ENCODE assay signal across 11 mouse cellular contexts in the genomic region with DNA sequence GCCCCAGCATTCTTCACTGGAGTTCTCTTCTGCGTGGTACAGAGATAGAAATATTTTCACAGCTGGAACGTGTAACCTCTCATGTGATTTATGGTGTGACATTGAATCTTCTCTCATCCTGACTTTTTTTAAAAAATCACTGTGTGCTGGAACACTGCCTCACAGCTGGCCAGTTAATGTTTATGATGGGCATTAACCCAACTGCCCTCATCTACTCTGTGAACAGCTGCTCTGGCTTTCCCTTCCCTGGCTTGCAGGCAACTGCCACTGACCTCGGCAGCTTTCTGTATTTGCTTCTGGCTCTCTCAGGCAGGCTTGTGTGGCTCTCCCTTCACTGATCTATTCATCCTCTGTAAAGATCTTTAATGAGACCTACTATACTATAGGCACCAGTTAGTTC.
DNase-seq lines count a peak whose midpoint lies in the region.
"Had no signal": no experiment of that assay in that cellular context is flagged by ENCODE, and none has a peak within 500 bp of the region (broad histone marks: within the 10 kb centered on the region; RNA-seq: fewer than 3 reads in every experiment).

No protein-coding gene starts in this region.

- H3K36me3 ChIP-seq in hindbrain, embryonic 10.5 days: no peaks in the 10 kb centered on the region
- H3K36me3 ChIP-seq: heart, embryonic 13.5 days; midbrain, embryonic 12.5 days had no signal

- H3K27me3 ChIP-seq in hindbrain, embryonic 10.5 days (ENCODE audit: insufficient read depth, poor library complexity, severe bottlenecking): no peaks in the 10 kb centered on the region
- H3K27me3 ChIP-seq: heart, embryonic 13.5 days; midbrain, embryonic 12.5 days had no signal

- no peaks in the 10 kb centered on the region for H3K4me1 ChIP-seq in hindbrain, embryonic 10.5 days (replicated peaks)
- H3K4me1 ChIP-seq: heart, embryonic 13.5 days; midbrain, embryonic 12.5 days had no signal

- no peaks in the 10 kb centered on the region for H3K9me3 ChIP-seq in hindbrain, embryonic 10.5 days
- H3K9me3 ChIP-seq: heart, embryonic 13.5 days; midbrain, embryonic 12.5 days had no signal

- H3K27ac ChIP-seq in hindbrain, embryonic 10.5 days: no peak overlapping the region
- H3K27ac ChIP-seq: heart, embryonic 13.5 days; midbrain, embryonic 12.5 days had no signal

- DNase-seq in embryo, embryonic 10 days (ENCODE audit: low spot score): peak; percentile 18
- no peak for DNase-seq in embryo, embryonic 9.5 days (ENCODE audit: extremely low spot score)
- peak; percentile 3 for DNase-seq in ovary, adult 18-20 months (ENCODE audit: low spot score)
- DNase-seq in ovary, postnatal 36 days (ENCODE audit: low spot score): no peak
- DNase-seq in kidney, postnatal 4 days: peak; percentile 59 to 60
- DNase-seq in retina, postnatal 1 day: peak; percentile 11
- no peak for DNase-seq in cerebellum, adult 8-10 months
- DNase-seq in hindbrain, embryonic 10.5 days (ENCODE audit: low spot score): no peak
- DNase-seq: cerebellum, adult 18-20 months had no signal

- 69% methylated on average over 3 of the region's 3 CpGs for WGBS in hindbrain, embryonic 10.5 days

- H3K4me3 ChIP-seq in hindbrain, embryonic 10.5 days: no peak overlapping the region
- H3K4me3 ChIP-seq: heart, embryonic 13.5 days; midbrain, embryonic 12.5 days had no signal

Comparison
In these comparisons a context has a peak if more than half of its experiments do, and no peak if none do; other contexts are left out.
1. DNase-seq: peak in embryo, embryonic 10 days (single experiment), ovary, adult 18-20 months (single experiment), kidney, postnatal 4 days (2 of 2) and retina, postnatal 1 day (single experiment); none in embryo, embryonic 9.5 days (single experiment), ovary, postnatal 36 days (single experiment), cerebellum, adult 8-10 months (single experiment) and hindbrain, embryonic 10.5 days (single experiment).